Mouse (Mus musculus) embryonic fibroblast, embryonic 13.5 days (primary cell): ENCODE measurements around the gene U2surp. TPM values are rescaled to one million over a fixed set of nuclear protein-coding genes. Genes with fewer than 3 reads are reported as not detected.
A peak's percentile ranks its signal among the peaks of the same experiment; 100 is the strongest.

Source experiments
- H3K27ac ChIP-seq: 2 replicates; pipeline ENCODE4 v1.5.1; 2012; ENCODE audit warnings: low read length, control low read depth, inconsistent platforms; ENCODE audit not compliant: insufficient read depth
- H3K4me1 ChIP-seq: 2 replicates; pipeline ENCODE4 v1.6.1; 2011; ENCODE audit warnings: low read length; ENCODE audit not compliant: control insufficient read depth, insufficient read depth
- H3K4me3 ChIP-seq: 2 replicates; pipeline ENCODE4 v1.5.1; 2011; ENCODE audit warnings: mild to moderate bottlenecking, control low read depth, low read length; ENCODE audit not compliant: insufficient read depth
- CTCF ChIP-seq: IDR thresholded peaks from 2 replicates; pipeline ENCODE4 v1.5.1; 2011; ENCODE audit warnings: mild to moderate bottlenecking, control low read depth, low read length, moderate library complexity, borderline replicate concordance; ENCODE audit not compliant: insufficient read depth
- POLR2A ChIP-seq: IDR thresholded peaks from 2 replicates; pipeline ENCODE4 v1.6.1; 2011; ENCODE audit warnings: low read depth, mild to moderate bottlenecking, control low read depth, low read length, moderate library complexity
- polyA plus RNA-seq: library from polyadenylated mRNA; stranded (reverse); fragments of >200 nt; gene quantifications from 2 replicates; pipeline ENCODE4 v1.2.4, GENCODE M21; 2011; ENCODE audit warnings: low read depth; ENCODE audit not compliant: missing spikeins, insufficient read length

U2surp gene
- polyA plus RNA-seq, 1 experiment = 87.4 TPM

- H3K4me3 ChIP-seq = no peak overlapping the region
- no peak for TF ChIP-seq POLR2A
- TF ChIP-seq CTCF = no peak
- no peak overlapping the region; the same call in 1 of the 2 replicates for H3K27ac ChIP-seq
- H3K4me1 ChIP-seq = peaks cover 7% of the 10 kb centered on the region
Measured at GRCm38 (mm10) chr9:95513776-95514175, 2.0 kb upstream of the U2surp start.

GRCm38 (mm10) chr9:95512331-95513030 is 685 bp upstream of the U2surp start:
- Histone ChIP-seq H3K27ac (peak overlapping the region; percentile 73), H3K4me3 (peak overlapping the region; percentile 50), H3K4me1 (peaks cover 7% of the 10 kb centered on the region)
- TF ChIP-seq POLR2A = no peak; the same call in 1 of the 2 replicates
- no peak for TF ChIP-seq CTCF

- Histone ChIP-seq H3K4me3 (peak overlapping the region; percentile 86), H3K27ac (peak overlapping the region; percentile 80; the same call in 1 of the 2 replicates), H3K4me1 (peaks cover 7% of the 10 kb centered on the region)
- TF ChIP-seq CTCF (no peak), POLR2A (no peak)
Measured at GRCm38 (mm10) chr9:95510693-95511404, 947 bp downstream of the U2surp start.

- Histone ChIP-seq H3K4me3 (no peak overlapping the region), H3K4me1 (no peaks in the 10 kb centered on the region; the same call in 1 of the 2 replicates), H3K27ac (no peak overlapping the region)
- TF ChIP-seq POLR2A (no peak), CTCF (no peak)
Measured at GRCm38 (mm10) chr9:95505666-95506065, 6.1 kb downstream of the U2surp start.

- Histone ChIP-seq H3K4me3 (no peak overlapping the region), H3K27ac (no peak overlapping the region), H3K4me1 (peaks cover 5% of the 10 kb centered on the region; the same call in 1 of the 2 replicates)
- TF ChIP-seq CTCF (no peak), POLR2A (no peak)
Measured at GRCm38 (mm10) chr9:95499848-95500247, 11.9 kb downstream of the U2surp start.

GRCm38 (mm10) chr9:95495038-95495437 is 16.8 kb downstream of the U2surp start:
- no peak overlapping the region for H3K4me3 ChIP-seq
- TF ChIP-seq POLR2A (no peak), CTCF (no peak)
- H3K4me1 ChIP-seq = peaks cover 5% of the 10 kb centered on the region; the same call in 1 of the 2 replicates
- H3K27ac ChIP-seq = no peak overlapping the region

- no peak overlapping the region for H3K4me3 ChIP-seq
- TF ChIP-seq POLR2A (no peak), CTCF (no peak)
- peaks cover 5% of the 10 kb centered on the region; the same call in 1 of the 2 replicates for H3K4me1 ChIP-seq
- no peak overlapping the region for H3K27ac ChIP-seq
Measured at GRCm38 (mm10) chr9:95493393-95493792, 18.4 kb downstream of the U2surp start.

GRCm38 (mm10) chr9:95490003-95490402 is 21.8 kb downstream of the U2surp start:
- no peak for TF ChIP-seq POLR2A
- no peak for TF ChIP-seq CTCF
- no peak overlapping the region for H3K27ac ChIP-seq
- H3K4me1 ChIP-seq = no peaks in the 10 kb centered on the region
- no peak overlapping the region for H3K4me3 ChIP-seq

GRCm38 (mm10) chr9:95488861-95489260 is 22.9 kb downstream of the U2surp start:
- H3K27ac ChIP-seq = no peak overlapping the region

GRCm38 (mm10) chr9:95479981-95480380 is 31.8 kb downstream of the U2surp start:
- H3K4me1 ChIP-seq = no peaks in the 10 kb centered on the region
- no peak overlapping the region for H3K27ac ChIP-seq
- no peak overlapping the region for H3K4me3 ChIP-seq
- TF ChIP-seq POLR2A (no peak), CTCF (no peak)

More at GRCm38 (mm10) chr9:95488861-95489260, 22.9 kb downstream of the U2surp start:
- TF ChIP-seq POLR2A = no peak
- no peak for TF ChIP-seq CTCF
- H3K4me1 ChIP-seq = no peaks in the 10 kb centered on the region
- H3K4me3 ChIP-seq = no peak overlapping the region
